Mouse (Mus musculus) kidney, embryonic 15.5 days (tissue): ENCODE data around the gene S100a3. TPM values are rescaled to one million over a fixed set of nuclear protein-coding genes. Genes with fewer than 3 reads are reported as not detected.

Experiments
- ATAC-seq: fragments of 200-750 bp; cut with Nextera tagmentation; replicated peaks from 2 replicates; pipeline ENCODE4 v1.8.0; 2017; ENCODE audit warnings: moderate TSS enrichment; ENCODE audit not compliant: low FRiP score
- H3K27ac ChIP-seq: fragments of 300-500 bp; sonication (generic); 2 replicates; pipeline ENCODE4 v1.5.1; 2015; ENCODE audit warnings: mild to moderate bottlenecking, inconsistent platforms
- H3K27me3 ChIP-seq: fragments of 300-500 bp; sonication (generic); 2 replicates; pipeline ENCODE4 v1.6.1; 2015; ENCODE audit warnings: inconsistent platforms
- H3K36me3 ChIP-seq: fragments of 300-500 bp; sonication (generic); 2 replicates; pipeline ENCODE4 v1.6.1; 2015; ENCODE audit warnings: inconsistent platforms
- H3K4me1 ChIP-seq: fragments of 300-500 bp; sonication (generic); 2 replicates; pipeline ENCODE4 v1.6.1; 2015; ENCODE audit warnings: inconsistent platforms
- H3K4me2 ChIP-seq: fragments of 300-500 bp; sonication (generic); 2 replicates; pipeline ENCODE4 v1.6.1; 2015; ENCODE audit warnings: moderate library complexity, mild to moderate bottlenecking, inconsistent platforms
- H3K4me3 ChIP-seq: fragments of 300-500 bp; sonication (generic); replicated peaks from 2 replicates; pipeline ENCODE4 v1.5.1; 2015; ENCODE audit warnings: mild to moderate bottlenecking, inconsistent platforms
- H3K9ac ChIP-seq: fragments of 300-500 bp; sonication (generic); 2 replicates; pipeline ENCODE4 v1.6.1; 2015; ENCODE audit warnings: mild to moderate bottlenecking, inconsistent platforms
- H3K9me3 ChIP-seq: fragments of 300-500 bp; sonication (generic); replicated peaks from 2 replicates; pipeline ENCODE4 v1.6.1; 2016; ENCODE audit warnings: inconsistent platforms
- WGBS: fragments of 180-500 bp; shearing (Covaris S2); methylation state at CpG from one replicate; pipeline ENCODE4 v1.1.7; 2015; ENCODE audit warnings: mixed read lengths; 5-methylcytosine and 5-hydroxymethylcytosine counted together
- polyA plus RNA-seq: library from polyadenylated mRNA; unstranded; fragments of >200 nt; fragmentation: Nextera tagmentation; extraction: Ambion mirVana; gene quantifications from 2 replicates; pipeline ENCODE4 v1.2.1, GENCODE M21; 2015

The S100a3 gene
- polyA plus RNA-seq, 1 experiment from 2014 or later: not detected

DNA sequence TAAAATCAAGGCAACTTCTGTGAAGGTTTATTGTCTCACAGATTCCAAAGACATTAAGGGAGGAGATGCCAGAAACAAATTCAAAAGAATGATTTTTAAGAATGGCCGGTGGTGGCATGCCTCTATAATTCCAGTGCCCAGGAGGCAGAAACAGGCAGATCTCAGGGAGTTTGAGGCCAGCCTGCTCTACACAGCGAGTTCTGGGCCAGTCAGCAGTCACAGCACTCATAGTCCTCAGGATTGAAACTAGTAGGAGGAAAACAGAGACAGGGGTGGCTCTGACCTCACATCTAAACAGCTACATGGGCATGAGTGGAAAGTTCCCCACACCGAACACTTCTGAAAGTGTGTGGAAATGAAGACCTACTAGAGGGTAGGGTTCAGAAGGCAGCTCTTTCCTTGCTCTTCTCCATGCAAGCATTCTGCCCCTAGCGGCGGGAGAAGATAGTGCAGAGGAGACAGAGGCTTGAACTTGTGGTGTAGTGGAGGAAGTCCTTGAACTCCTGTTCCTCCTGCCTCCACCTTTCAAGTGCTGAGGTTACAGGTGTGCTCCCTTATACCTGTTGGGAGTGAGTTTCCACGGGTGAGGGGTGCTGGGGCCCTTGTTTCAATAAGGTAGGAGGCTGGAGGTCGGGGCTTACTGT, 79.3 kb downstream of the S100a3 start:
- no peak overlapping the region for H3K4me3 ChIP-seq
- no peak for ATAC-seq
- H3K27ac ChIP-seq: no peak overlapping the region
- H3K9ac ChIP-seq: no peak overlapping the region
- 56% methylated on average over 7 of the region's 7 CpGs for WGBS
- no peaks in the 10 kb centered on the region for H3K9me3 ChIP-seq
- no peaks in the 10 kb centered on the region for H3K27me3 ChIP-seq
- no peak overlapping the region for H3K4me2 ChIP-seq
- H3K4me1 ChIP-seq: no peaks in the 10 kb centered on the region
- H3K36me3 ChIP-seq: no peaks in the 10 kb centered on the region

- H3K27me3 ChIP-seq: no peaks in the 10 kb centered on the region
- H3K4me1 ChIP-seq: no peaks in the 10 kb centered on the region
- H3K9me3 ChIP-seq: no peaks in the 10 kb centered on the region
- H3K9ac ChIP-seq: no peak overlapping the region
- no peak for ATAC-seq
- H3K27ac ChIP-seq: no peak overlapping the region
- no peaks in the 10 kb centered on the region for H3K36me3 ChIP-seq
- WGBS: 76% methylated on average over 7 of the region's 7 CpGs
- H3K4me3 ChIP-seq: no peak overlapping the region
- no peak overlapping the region for H3K4me2 ChIP-seq
These were observed 80.6 kb downstream of the S100a3 start for GRCm38 (mm10) chr3:90640981-90641380.

- no peak for ATAC-seq
These were observed 83.8 kb downstream of the S100a3 start for GRCm38 (mm10) chr3:90644220-90644619.

DNA sequence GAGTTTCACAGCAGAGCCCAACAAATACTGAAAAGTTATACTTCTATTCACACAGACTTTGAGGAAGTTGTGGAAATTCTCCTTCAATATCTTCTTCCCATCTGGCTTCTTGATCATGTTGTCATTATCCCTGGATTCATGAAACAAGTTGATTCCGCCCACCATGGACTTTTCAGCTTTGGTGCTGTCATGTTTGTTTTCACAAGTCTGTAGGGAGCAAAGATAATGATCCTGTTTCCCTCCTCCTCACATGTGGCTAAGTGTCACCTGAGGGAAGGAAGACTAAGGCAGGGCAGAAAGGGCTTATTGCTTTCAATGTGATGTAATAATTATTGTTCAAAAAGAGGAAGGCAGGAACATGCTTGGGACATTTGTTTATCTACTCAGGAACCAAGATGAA, 86.9 kb downstream of the S100a3 start:
- no peak for ATAC-seq
- 47% methylated on average over 1 of the region's 1 CpGs for WGBS

More at GRCm38 (mm10) chr3:90644220-90644619, 83.8 kb downstream of the S100a3 start:
- Histone ChIP-seq H3K36me3 (no peaks in the 10 kb centered on the region), H3K9me3 (no peaks in the 10 kb centered on the region), H3K9ac (no peak overlapping the region), H3K4me3 (no peak overlapping the region), H3K27ac (no peak overlapping the region), H3K4me1 (no peaks in the 10 kb centered on the region), H3K4me2 (no peak overlapping the region), H3K27me3 (no peaks in the 10 kb centered on the region)
- WGBS: 60% methylated on average over 3 of the region's 3 CpGs

GRCm38 (mm10) chr3:90648981-90649380, 88.6 kb downstream of the S100a3 start:
- peaks cover 4% of the 10 kb centered on the region; the same call in 1 of the 2 replicates for H3K27me3 ChIP-seq
- H3K27ac ChIP-seq: no peak overlapping the region
- no peak overlapping the region for H3K4me2 ChIP-seq
- no peaks in the 10 kb centered on the region for H3K9me3 ChIP-seq
- ATAC-seq: no peak
- H3K4me3 ChIP-seq: no peak overlapping the region
- H3K36me3 ChIP-seq: no peaks in the 10 kb centered on the region
- H3K4me1 ChIP-seq: no peaks in the 10 kb centered on the region
- no peak overlapping the region for H3K9ac ChIP-seq

More for the DNA sequence above, 86.9 kb downstream of the S100a3 start:
- no peak overlapping the region for H3K9ac ChIP-seq
- no peak overlapping the region for H3K4me2 ChIP-seq
- no peaks in the 10 kb centered on the region for H3K27me3 ChIP-seq
- no peak overlapping the region for H3K27ac ChIP-seq
- H3K4me1 ChIP-seq: no peaks in the 10 kb centered on the region
- no peaks in the 10 kb centered on the region for H3K36me3 ChIP-seq
- no peak overlapping the region for H3K4me3 ChIP-seq
- no peaks in the 10 kb centered on the region for H3K9me3 ChIP-seq

DNA sequence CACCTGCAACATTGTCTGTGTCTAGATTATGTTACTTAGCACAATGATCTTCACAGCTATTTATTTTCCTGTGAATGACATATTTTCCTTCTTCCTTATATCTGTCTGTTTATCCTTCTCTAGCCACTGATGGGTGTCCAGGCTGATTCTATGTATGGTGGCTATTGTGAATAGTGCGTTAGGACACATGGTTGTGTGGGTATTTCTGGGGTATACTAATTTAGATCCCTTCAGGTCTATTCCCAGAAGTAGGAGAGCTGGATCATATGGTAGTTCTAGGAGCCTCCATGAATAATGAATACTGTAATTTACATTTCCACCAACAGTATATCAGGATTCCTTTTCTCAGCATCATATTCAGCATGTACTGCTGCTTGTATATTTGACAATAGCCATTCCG, 89.5 kb downstream of the S100a3 start:
- Histone ChIP-seq H3K9me3 (no peaks in the 10 kb centered on the region), H3K36me3 (no peaks in the 10 kb centered on the region), H3K4me3 (no peak overlapping the region), H3K27me3 (peaks cover 9% of the 10 kb centered on the region; the same call in 1 of the 2 replicates), H3K4me2 (no peak overlapping the region), H3K9ac (no peak overlapping the region), H3K4me1 (no peaks in the 10 kb centered on the region), H3K27ac (no peak overlapping the region)
- WGBS: 95% methylated on average over 2 of the region's 2 CpGs
- no peak for ATAC-seq

Other genes with a start within 250 kb of the S100a3 start
- gene Slc27a3, start 170.6 kb upstream of the S100a3 start, polyA plus RNA-seq: 15.4 and 17.3 TPM in 2 replicates
- 32.9 and 38.1 TPM in 2 replicates for gene Ints3, start 127.0 kb upstream of the S100a3 start, polyA plus RNA-seq
- 13.6 and 16.2 TPM in 2 replicates for gene Npr1, start 94.7 kb upstream of the S100a3 start, polyA plus RNA-seq
- gene Ilf2, start 84.5 kb upstream of the S100a3 start, polyA plus RNA-seq: 236 and 238 TPM in 2 replicates
- gene Snapin, start 69.5 kb upstream of the S100a3 start, polyA plus RNA-seq: 69.9 and 70.6 TPM in 2 replicates
- gene Chtop, start 51.1 kb upstream of the S100a3 start, polyA plus RNA-seq: 149 and 152 TPM in 2 replicates
- gene S100a1, start 46.2 kb upstream of the S100a3 start, polyA plus RNA-seq: 79.4 and 87.1 TPM in 2 replicates
- gene S100a13, start 46.1 kb upstream of the S100a3 start, polyA plus RNA-seq: 39.8 and 40.5 TPM in 2 replicates
- 3.8 and 6.6 TPM in 2 replicates for gene S100a14, start 33.7 kb upstream of the S100a3 start, polyA plus RNA-seq
- gene S100a16, start 23.3 kb upstream of the S100a3 start, polyA plus RNA-seq: 190 and 192 TPM in 2 replicates
- gene S100a2, start 29.7 kb downstream of the S100a3 start, polyA plus RNA-seq: not detected in 2 replicates
- gene Gm42674, start 41.3 kb downstream of the S100a3 start, polyA plus RNA-seq: not detected in 2 replicates
- gene S100a4, start 43.2 kb downstream of the S100a3 start, polyA plus RNA-seq: 4.2 and 6.4 TPM in 2 replicates
- 0.46 TPM in 1 of 2 replicates, not detected in the other for gene S100a5, start 47.9 kb downstream of the S100a3 start, polyA plus RNA-seq
- gene S100a6, start 52.3 kb downstream of the S100a3 start, polyA plus RNA-seq: 168 and 169 TPM in 2 replicates
- 0.16 and 0.17 TPM in 2 replicates for gene S100a7a, start 93.4 kb downstream of the S100a3 start, polyA plus RNA-seq
- 34.3 and 50.5 TPM in 2 replicates for gene S100a8, start 108.4 kb downstream of the S100a3 start, polyA plus RNA-seq
- 19.3 and 31.5 TPM in 2 replicates for gene S100a9, start 135.1 kb downstream of the S100a3 start, polyA plus RNA-seq
- not detected in 2 replicates for gene Pglyrp4, start 166.3 kb downstream of the S100a3 start, polyA plus RNA-seq
- gene Gm5849, start 217.3 kb downstream of the S100a3 start, polyA plus RNA-seq: not detected in 2 replicates